14 mouse cellular contexts compared by ENCODE assay signal in genomic region chr11:60094909-60095810, GRCm38 (mm10). TPM values are rescaled to one million over a fixed set of nuclear protein-coding genes. Genes with fewer than 3 reads are reported as not detected.
DNase-seq lines count a peak whose midpoint lies in the region; ATAC-seq lines count a peak whose summit lies in the region.
"Had no signal": no experiment of that assay in that cellular context is flagged by ENCODE, and none has a peak within 500 bp of the region (broad histone marks: within the 10 kb centered on the region; RNA-seq: fewer than 3 reads in every experiment).

No protein-coding gene starts in this region.

- peaks cover 68% of the 10 kb centered on the region for H3K4me1 ChIP-seq in heart, embryonic 12.5 days (replicated peaks)
- H3K4me1 ChIP-seq in midbrain, embryonic 10.5 days, result peaks cover 42% of the 10 kb centered on the region

- no peaks in the 10 kb centered on the region for H3K9me3 ChIP-seq in heart, embryonic 12.5 days (replicated peaks)
- no peaks in the 10 kb centered on the region for H3K9me3 ChIP-seq in midbrain, embryonic 10.5 days (replicated peaks)
- H3K9me3 ChIP-seq: kidney, embryonic 15.5 days had no signal

- 0 out of 2 replicates have a peak, but pooled peaks have one; percentile 14 for ATAC-seq in heart, embryonic 12.5 days (ENCODE audit: insufficient number of reproducible peaks, low FRiP score)

- no peak overlapping the region for H3K4me2 ChIP-seq in heart, embryonic 12.5 days
- H3K4me2 ChIP-seq: kidney, embryonic 15.5 days had no signal

- H3K27me3 ChIP-seq in heart, embryonic 12.5 days (replicated peaks), result no peaks in the 10 kb centered on the region
- H3K27me3 ChIP-seq in midbrain, embryonic 10.5 days (ENCODE audit: low read depth, poor library complexity, severe bottlenecking), result 0 out of 2 replicates have a peak, but pooled peaks cover 14% of the 10 kb centered on the region
- H3K27me3 ChIP-seq: kidney, embryonic 15.5 days had no signal

- no peaks in the 10 kb centered on the region for H3K36me3 ChIP-seq in heart, embryonic 12.5 days
- no peaks in the 10 kb centered on the region for H3K36me3 ChIP-seq in midbrain, embryonic 10.5 days
- H3K36me3 ChIP-seq: kidney, embryonic 15.5 days had no signal

- DNase-seq in heart, adult 9 months (ENCODE audit: low spot score in 2 of 2), result no peak
- DNase-seq in thymus, postnatal 14 days, result peak; percentile 58
- DNase-seq in thymus, adult 18-20 months, result no peak
- no peak for DNase-seq in midbrain, embryonic 10.5 days (ENCODE audit: low spot score)
- DNase-seq in thymus, postnatal 4 days, result peak; percentile 69
- DNase-seq in yolk sac, embryonic 10.5 days (ENCODE audit: low spot score), result no peak
- DNase-seq in layer of hippocampus, postnatal 10 days (ENCODE audit: low spot score in 2 of 2), result no peak
- DNase-seq: adrenal gland, postnatal 10 days; B cell, adult 2 months; cerebellum, adult 18-20 months; heart, adult 18-20 months had no signal

- H3K4me3 ChIP-seq in heart, embryonic 12.5 days, result no peak overlapping the region
- H3K4me3 ChIP-seq in midbrain, embryonic 10.5 days, result 0 out of 2 replicates have a peak overlapping the region, but pooled peaks have one; percentile 3
- H3K4me3 ChIP-seq: kidney, embryonic 15.5 days had no signal

- H3K9ac ChIP-seq in heart, embryonic 12.5 days, result peak overlapping the region; percentile 31; the same call in 1 of the 2 replicates
- H3K9ac ChIP-seq: kidney, embryonic 15.5 days had no signal

- WGBS in heart, embryonic 12.5 days, result 50% methylated on average over 9 of the region's 9 CpGs
- 55% methylated on average over 9 of the region's 9 CpGs for WGBS in midbrain, embryonic 10.5 days

- no peak overlapping the region for H3K27ac ChIP-seq in heart, embryonic 12.5 days (ENCODE audit: poor library complexity, severe bottlenecking)
- peak overlapping the region; percentile 74 for H3K27ac ChIP-seq in midbrain, embryonic 10.5 days (replicated peaks)
- H3K27ac ChIP-seq: kidney, embryonic 15.5 days; macrophage had no signal

RNA-seq across cellular contexts. Expression of gene Rai1, which starts 9.7 kb away (rescaled TPM):
- 22.2 and 29.9 TPM in 2 replicates for polyA plus RNA-seq in heart, embryonic 12.5 days (2016; fragmentation: Nextera tagmentation; extraction: Ambion mirVana)
- polyA plus RNA-seq in midbrain, embryonic 10.5 days (2016; fragmentation: Nextera tagmentation; extraction: Ambion mirVana), result 23.4 and 23.9 TPM in 2 replicates
- 10 to 100 TPM; 70.7 to 83.2 TPM for total RNA-seq in layer of hippocampus, postnatal 10 days (2021)

RNA-seq across cellular contexts. Expression of gene Pemt, which starts 48.9 kb away (rescaled TPM):
- 11.7 and 12.6 TPM in 2 replicates for polyA plus RNA-seq in heart, embryonic 12.5 days (2016; fragmentation: Nextera tagmentation; extraction: Ambion mirVana)
- polyA plus RNA-seq in midbrain, embryonic 10.5 days (2016; fragmentation: Nextera tagmentation; extraction: Ambion mirVana), result 8.6 and 10.8 TPM in 2 replicates
- 1 to 10 TPM; 6.5 to 7.1 TPM for total RNA-seq in layer of hippocampus, postnatal 10 days (2021)

Comparison
In these comparisons a context has a peak if more than half of its experiments do, and no peak if none do; other contexts are left out.
1. DNase-seq: peak in thymus, postnatal 14 days (single experiment) and thymus, postnatal 4 days (single experiment); none in heart, adult 9 months (0 of 2), thymus, adult 18-20 months (0 of 2), midbrain, embryonic 10.5 days (single experiment), yolk sac, embryonic 10.5 days (single experiment) and layer of hippocampus, postnatal 10 days (0 of 2).